Mouse (Mus musculus): ENCODE data around the gene Gm4952.

The Gm4952 gene

DNA sequence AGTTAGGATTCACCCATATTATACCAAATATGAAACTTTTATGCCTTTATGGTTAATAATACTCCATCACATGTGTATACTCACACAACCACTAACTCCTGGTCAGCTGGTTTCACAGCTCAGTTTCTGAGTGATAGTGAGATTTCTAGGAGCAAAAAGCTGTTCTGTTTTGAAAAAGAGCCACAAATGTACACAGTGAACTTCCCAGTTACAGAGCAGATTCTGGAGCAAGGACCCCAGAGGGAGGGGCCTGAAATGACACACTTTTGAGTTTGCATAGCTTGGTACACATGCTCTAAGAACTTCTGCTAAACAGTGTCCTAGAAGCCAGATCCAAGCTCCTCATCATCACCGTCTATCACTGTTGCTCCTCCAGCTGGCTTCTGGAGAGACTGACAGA is at the start of gene Gm4952:
Gene Gm4952, plus strand, starts transcription at position 301 of the 400 bp plus-strand sequence.
- no peak for DNase-seq (ENCODE audit: low read depth, low spot score)

DNA sequence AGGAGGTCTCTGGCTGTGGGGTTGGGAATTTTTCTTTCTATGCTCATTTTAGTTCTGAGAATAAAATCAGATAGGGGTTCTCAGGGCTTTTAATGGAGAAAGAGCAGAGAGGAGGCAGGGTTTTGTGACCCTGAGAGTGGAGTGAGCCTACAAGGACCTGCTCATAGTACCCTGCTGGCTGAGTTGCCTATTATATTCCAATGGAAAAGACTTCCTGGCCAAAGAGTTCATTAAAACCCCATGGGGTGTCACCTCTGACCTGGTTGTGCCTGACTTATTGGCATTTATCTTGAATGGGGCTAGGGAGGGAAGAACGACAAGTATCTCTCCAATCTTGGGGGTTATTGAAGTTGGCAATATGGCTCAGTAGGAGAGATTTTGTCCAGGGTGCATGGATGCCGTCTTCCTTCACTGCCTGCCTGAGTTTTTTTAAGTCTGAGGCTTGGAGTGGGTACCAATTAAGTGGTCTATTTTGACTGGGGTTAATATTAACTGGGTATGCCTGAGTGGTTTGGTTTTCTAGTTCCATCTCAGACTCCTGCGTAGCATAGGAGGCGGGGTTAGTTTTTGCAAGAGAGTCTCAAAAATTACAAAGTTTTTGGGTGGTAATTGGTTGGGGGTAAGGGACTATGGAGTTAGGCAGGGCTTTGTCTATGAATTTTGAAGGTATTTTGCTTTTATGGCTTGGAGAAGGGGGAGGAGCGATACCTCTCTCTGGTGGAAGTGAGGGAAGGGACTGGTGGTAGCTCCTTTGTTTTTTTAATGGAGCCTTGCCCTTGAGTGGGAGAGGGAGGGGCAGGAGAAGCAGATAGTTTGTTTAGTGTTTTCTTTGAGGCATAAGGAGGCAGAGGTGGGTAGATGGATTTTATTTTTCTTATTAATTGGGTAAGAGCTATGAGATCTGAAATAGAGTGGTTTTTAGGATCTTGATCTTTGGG is 49.5 kb upstream of the Gm4952 start:
- DNase-seq (ENCODE audit: low read depth, low spot score), result peak; percentile 46

DNA sequence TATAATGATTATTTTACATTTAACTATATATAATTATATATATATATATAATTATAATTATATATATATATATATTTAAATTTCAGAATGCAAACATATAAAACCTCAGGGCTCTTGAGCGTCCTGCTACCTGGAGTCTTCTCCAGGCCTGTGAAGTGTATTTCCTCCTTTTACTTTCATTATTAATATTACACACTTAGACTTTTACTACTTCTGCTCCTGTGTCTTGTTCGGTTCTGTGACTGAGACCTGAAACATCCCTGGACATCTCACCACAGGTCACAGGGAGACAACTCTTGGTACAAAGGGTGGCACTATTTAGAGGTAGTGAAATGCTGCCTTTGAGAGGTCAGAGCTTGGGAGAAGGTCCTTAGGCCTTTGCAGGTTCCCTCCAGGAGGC is 43.5 kb upstream of the Gm4952 start:
- no peak for DNase-seq (ENCODE audit: low read depth, low spot score)

DNA sequence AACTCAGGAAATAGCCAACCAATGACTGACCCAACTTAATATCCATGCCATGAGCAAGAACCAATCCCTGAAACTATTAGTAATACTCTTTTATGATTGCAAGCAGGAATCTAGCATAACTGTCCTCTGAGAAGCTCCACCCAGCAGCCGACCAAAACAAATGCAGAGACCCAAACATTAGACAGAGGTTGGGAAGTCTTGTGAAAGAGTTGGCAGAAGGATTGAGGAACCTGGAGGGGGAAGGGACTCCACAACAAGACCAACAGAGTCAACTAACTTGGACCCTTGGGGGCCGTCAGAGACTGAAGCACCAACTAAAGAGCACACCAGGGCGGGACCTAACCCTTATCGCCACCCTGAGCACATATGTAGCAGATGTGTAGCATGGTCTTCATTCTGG is 41.6 kb upstream of the Gm4952 start:
- DNase-seq (ENCODE audit: low read depth, low spot score), result no peak

DNA sequence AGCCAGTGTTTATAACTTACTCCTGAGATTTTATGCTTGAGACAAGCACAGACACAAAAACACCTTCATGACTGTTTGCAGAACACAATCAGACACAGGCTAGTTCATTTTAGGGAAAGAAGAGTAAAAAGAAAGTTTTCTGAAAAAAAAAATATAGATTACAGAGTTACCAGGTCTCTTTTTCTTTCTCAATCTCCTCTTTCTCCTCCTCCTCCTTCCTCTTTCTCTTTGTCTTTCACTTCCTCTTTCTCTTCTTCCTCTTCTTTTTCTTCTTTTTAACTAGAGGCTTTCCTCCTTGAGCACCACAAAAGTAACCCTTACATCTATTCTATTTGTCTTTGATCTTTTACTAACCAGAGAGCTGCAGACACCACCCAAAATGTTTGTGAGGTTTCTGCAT is 35.6 kb upstream of the Gm4952 start:
- DNase-seq (ENCODE audit: low read depth, low spot score), result no peak

DNA sequence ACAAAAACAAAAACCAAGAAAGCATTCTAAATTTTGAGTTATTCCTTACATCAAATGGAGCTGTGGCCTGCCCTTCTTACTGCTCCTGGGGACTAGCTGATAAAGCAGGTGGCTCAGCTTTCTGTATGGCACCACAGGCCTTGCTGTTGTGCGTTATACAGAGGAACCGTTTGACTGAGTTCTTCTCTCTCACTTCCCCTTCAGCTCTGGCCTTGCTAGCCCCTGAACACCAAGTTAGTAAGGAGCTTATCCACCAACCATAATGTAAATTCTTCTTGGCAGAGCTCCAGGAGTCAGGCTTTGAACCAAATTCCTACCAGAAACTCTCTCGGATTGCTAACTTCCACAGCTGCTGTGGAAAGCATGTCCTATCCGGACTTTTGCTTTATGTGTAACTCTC is 32.8 kb upstream of the Gm4952 start:
- no peak for DNase-seq (ENCODE audit: low read depth, low spot score)

DNA sequence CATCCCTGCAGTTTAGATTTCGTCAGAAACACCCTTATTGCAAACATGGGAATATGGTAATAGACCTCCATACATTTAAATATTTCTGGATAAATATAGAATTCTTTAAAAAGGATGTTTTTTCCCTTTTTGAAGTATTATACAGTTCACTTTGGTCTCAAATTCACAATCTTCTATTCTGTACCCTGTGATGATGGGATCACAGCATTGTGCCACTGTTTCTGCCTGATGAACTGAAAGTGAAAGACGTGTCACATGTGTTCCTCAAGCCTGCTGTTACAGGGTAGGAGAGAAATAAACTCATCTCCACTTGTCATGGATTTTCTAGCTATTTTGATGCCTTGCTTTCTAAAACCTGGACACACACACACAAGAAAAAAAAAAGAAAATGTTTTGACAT is 28.9 kb upstream of the Gm4952 start:
- no peak for DNase-seq (ENCODE audit: low read depth, low spot score)

DNA sequence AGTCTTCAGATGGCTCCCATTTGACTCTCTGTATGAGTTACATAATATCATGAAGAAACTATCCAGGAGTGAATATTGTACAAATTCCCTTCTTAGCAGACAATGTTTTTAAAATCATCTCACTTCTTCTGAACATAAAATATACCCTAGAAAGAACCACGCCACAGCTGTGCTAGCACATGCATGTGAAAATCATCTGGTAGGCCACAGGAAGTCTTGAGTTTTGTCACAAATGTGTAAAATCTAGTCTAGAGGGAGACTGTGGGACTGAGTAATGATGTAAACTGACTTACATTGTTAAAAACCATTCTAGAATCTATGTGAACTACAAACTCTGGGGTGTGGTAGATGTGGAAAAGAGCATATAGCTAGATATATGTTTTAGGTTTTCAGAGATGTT is 28.1 kb upstream of the Gm4952 start:
- DNase-seq (ENCODE audit: low read depth, low spot score), result no peak

DNA sequence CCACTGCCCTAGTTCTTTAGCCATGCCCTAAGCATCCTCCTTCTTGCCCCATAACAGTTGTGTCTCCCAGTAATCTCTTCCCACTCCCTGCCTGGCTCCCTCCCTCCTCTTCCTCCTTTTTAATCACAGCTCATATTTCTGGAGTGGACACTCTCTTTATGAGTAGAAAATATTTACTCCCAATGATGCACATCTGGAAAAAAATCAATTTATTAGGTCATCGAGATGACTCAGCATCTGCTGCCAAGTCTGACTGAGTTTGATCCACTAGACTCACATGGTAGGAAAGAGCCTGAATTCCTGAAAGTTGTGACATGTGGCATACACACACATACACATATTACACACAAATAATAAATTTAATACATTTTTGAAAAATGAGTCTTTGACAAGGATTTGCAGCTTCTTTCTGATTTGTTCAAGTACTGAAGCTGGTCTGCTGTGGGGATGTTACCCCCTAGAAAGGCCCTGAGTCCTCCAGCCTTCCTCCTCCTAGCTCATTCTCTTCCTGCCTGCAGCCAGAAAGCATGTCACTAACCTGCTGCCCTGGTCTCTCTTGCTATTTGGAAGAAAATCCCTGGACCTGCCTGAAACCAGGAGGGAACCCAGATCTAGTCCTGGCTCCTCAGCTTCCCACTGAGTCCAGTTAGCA is 27.0 kb upstream of the Gm4952 start:
- DNase-seq (ENCODE audit: low read depth, low spot score), result no peak

DNA sequence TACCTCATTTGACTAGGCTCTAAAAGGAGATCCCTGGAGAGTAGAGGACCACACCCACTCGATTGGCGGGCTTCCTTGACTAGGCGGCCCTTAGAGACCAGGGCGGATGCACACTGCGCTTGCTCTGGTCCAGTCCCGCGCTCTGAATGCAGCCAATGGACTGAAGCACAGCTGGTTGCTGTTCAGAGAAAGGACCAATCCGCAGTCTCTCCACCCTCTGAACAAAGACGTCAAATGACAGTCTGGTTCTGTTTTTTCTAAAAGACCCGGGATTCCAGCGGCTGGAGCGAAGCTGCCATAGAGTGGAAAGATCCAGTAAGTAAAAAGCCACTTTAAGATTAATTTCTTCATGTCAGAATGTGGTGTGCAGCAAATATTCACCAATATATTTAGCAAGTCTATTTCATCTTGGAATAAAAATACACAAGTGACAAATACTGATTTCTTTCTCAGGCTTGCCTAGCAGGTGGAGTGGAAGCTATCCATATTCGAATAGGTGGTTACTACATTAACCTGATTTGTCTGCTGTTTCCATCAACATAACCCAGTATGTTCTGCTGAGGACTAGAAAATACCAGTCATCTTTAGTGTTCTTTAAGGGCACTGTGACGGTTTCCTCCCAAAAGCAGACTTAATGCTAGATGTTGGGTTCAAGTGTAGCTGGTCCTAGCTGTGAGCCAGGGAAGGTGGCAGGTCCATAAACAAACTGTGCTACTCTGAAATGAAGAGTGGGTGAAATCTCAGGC is 26.3 kb upstream of the Gm4952 start:
- DNase-seq (ENCODE audit: low read depth, low spot score), result peak; percentile 98

DNA sequence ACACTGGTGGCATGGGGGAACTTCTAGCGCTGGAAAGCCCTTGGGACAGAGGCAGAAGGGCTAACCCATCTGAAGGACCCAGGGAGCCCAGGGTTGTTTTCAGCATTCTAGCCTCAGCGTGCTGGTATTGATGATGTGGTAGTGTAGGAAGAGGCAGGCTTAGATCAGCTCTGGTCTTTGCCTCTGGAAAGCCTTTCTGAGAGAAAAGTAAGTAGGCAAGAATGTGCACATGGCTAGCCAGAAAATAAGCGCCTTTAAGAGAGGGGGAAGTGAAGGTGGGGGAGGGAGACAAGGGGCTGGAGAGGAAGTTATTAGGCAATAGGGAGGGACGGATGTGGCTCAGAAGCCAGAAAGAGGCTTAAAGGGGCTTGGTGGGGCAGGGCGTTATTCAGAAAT is 25.8 kb upstream of the Gm4952 start:
- DNase-seq (ENCODE audit: low read depth, low spot score), result peak; percentile 16

DNA sequence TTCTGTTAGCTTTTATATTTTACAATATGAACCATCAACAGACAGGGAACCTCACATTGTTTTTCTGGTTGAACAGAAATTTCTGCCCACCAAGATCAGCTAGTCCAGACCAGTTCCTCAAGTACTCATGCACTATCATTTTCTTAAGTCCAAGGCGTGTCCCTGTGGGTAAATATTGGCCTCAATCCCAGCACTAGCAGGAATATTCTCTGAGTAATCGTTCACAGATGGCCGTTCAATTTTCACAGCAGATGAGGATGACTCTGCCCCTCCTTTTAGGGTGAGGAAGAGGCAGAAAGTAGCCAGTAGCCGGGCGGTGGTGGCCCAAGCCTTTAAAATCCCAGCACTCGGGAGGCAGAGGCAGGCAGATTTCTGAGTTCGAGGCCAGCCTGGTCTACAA is 24.7 kb upstream of the Gm4952 start:
- DNase-seq (ENCODE audit: low read depth, low spot score), result no peak

DNA sequence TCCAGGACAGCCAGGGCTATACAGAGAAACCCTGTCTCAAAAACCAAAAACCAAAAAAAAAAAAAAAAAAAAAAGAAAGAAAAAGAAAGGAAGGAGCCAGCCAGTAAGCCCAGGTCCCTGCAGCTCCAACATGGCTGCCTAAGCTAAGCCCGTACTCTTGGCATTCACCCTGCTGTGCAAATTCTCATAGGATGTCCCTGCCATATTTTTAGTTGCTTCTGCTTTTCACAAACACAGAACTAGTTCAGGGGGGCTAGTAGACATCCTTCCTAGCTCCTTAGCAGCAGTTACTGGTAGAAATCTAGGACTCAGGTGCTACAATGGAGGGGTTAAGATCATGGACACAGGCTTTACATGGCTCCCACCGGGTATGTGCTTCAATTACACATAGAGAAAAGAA is 24.3 kb upstream of the Gm4952 start:
- DNase-seq (ENCODE audit: low read depth, low spot score), result no peak

DNA sequence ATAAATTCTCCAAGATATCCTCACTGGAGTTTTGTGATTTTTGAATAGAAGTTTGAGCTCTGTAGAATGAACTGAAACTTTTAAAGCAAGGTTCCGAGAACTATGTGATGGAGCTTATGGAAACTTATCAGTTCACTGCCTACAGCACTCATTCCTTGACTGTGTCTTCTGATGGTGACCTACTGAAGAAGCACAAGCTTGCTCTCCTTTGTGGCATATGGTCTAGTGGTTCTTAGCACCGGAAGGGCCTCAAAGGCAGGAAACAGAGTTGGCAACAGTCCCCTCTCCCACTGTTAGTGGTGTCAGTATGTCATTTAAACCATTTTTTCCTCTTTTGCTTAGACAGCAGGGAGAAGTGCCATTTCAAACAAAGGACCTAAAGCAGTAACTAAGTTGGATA is 23.1 kb upstream of the Gm4952 start:
- no peak for DNase-seq (ENCODE audit: low read depth, low spot score)

DNA sequence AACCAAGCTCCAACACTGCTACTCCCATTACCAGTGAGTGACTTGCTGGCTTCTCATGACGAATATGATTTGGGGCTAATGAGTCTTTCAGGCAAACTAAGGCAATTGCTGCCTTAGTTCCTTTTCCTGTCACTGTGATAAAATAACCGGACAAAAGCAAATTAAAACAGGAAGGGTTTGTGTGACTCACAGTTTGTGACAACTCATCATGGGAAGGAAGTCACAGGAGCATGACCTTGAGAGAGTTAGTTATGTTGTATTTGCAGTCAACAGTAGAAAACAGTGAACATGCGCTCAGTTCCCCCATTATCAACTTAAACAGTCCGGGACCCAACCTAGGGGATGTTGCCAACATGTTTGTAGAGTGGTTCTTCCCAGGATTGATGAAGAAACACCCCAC is 14.5 kb upstream of the Gm4952 start:
- no peak for DNase-seq (ENCODE audit: low read depth, low spot score)

DNA sequence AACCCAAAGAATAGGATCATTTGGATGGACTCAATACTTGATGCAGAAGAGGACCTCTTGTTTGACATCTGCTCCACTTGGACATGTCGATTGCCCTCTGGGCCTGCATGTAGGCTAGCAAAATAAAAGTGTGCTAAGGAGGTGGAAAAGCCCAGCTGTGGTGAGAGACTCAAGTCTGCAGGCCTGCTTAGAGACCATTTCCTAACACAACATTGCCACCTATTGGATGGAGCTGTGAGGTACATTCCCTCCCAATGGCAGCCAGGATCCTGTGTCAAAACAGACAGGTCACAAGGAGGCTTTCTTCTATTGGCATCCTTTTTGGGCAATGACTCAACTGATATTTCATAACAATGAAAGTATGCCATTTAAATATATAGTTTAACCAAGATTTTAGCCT is 7.9 kb upstream of the Gm4952 start:
- DNase-seq (ENCODE audit: low read depth, low spot score), result peak; percentile 68

DNA sequence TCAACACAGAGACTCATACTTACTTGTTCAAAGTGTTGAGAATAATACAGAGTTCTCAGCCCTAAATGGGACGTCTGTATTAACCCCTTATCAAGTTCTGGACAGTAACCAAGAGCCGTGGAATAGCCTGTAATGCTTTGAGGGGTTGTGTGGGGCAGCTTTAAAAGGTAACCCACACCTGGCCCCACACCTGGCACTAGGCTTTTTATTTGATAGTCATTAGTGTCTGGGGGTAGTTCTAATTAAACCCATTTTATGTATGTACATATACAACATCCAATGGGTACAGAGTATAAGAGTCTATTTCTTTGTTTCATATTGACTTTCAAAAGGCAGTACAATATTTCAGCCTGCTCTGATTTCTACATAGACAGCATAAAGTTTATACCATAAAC is 4.6 kb upstream of the Gm4952 start:
- no peak for DNase-seq (ENCODE audit: low read depth, low spot score)

DNA sequence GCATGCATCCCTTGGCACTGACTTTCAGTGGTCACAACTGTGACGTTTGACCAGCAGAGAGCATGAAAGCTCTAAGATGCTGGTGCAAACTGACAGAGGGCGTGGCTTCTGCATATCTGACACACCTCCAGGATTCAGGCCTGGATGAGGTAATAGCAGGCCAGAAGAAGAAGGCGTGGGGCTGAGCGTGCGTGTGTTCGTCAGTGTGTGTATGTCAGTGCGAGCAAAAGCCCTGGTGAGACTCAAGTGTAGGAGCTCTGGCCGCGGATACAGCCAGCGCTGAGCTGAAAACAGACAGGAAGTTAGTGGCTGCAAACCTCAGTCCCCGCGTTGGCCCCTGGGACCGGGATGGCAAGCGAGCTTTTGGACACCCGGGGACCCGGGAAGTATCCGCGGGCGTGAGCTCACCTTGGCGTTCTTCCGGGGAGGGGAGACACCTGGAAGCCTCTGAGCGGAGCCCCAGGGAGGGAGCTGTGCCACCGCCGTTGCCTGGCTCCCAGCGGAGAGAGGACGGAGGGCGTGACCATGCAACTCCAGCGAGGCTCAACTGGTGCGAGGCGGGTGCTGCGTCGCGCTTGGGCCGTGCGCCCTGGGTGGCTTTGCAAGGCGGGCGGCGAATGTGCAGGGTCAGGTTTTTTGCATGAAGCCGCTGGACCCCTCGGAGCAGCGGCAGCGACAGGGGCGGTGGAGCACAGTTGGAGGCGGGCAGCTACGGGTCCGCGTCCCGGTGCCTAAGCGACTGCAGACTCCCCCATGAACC is 4.1 kb upstream of the Gm4952 start:
- DNase-seq (ENCODE audit: low read depth, low spot score), result peak; percentile 82

DNA sequence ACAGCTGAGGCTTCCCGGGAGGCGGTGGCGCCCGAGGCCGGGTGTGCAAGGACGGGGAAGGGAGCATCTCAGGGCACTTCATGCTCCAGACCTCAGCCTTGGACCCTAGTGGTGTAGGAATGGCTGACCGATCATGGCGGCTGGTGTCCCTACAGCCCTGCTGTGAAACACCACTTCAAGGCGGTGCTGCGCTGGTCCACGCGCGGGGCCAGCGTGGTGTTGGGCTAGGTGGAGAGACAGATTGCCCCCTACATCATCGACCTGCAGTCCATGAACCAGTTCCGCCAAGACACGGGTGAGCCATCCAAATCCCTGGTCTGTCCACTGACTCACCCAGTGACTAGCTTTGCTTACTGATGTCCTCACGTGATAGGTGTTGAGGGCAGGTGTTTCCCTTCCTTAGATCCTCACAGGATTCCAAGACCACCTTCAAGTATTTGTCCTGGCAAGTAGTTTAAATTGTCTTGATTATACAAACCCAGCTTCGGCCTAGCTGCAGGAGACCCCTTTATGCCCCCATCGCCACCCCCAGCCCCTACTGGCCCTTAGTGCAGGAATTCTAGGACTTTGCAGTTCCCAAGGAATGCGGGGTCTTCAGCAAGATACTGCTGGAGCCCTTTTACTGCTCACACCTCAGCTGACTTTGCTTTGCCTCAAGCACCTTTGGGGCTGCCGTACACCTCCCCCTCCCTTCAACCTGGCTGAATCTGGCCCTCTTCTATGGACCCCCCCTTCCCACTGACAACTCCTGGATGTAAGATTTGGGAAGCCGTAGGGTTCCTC is 3.3 kb upstream of the Gm4952 start:
- DNase-seq (ENCODE audit: low read depth, low spot score), result no peak

DNA sequence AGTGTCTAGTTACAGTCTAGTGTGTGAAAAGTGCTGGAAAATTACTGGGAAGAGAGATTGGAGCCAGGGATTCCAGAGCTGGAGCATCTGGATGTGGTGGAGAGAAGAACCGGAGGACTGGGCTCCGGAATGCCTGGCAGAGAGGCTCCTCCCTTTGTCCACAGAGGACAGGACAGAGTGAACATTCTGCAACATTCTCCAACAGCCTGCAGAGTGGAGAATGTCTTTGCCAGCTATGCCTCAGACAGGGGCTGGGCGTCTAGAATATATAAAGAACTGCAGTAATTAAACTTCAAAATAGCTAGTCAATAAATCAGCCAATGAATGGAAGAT is 2.7 kb upstream of the Gm4952 start:
- DNase-seq (ENCODE audit: low read depth, low spot score), result no peak

DNA sequence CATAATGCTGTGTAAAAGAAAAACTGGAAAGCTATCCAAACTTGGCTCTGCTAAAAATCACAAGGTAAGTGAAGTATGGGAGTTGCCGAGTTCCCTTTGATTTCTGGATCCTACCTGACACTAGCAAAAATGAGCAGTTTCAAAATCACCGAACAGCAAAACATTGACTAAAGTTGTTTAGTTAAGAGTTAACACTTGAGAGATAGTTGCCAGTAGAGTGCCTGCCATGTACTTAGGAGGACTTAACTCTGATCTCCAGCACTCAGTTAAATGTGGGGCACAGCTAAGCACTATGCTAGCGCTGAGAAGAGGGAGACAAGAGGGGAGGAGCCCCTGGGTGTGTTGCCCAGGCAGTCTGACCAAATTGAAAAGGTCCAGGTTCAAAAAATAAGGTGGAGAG is 1.1 kb upstream of the Gm4952 start:
- DNase-seq (ENCODE audit: low read depth, low spot score), result no peak
